Mouse (Mus musculus) ES-E14 (cell line): ENCODE results near the gene Lrrc29.

Experiments
- HCFC1 ChIP-seq: IDR thresholded peaks from 2 replicates; pipeline ENCODE4 v1.6.1; 2012; ENCODE audit warnings: low read length, inconsistent platforms, borderline replicate concordance; ENCODE audit not compliant: insufficient read depth
- MAFK ChIP-seq: IDR thresholded peaks from 2 replicates; pipeline ENCODE4 v1.6.1; 2014; ENCODE audit warnings: mild to moderate bottlenecking, low read depth, low read length, inconsistent platforms; ENCODE audit not compliant: insufficient read depth
- ZNF384 ChIP-seq: IDR thresholded peaks from 2 replicates; pipeline ENCODE4 v1.6.1; 2012; ENCODE audit warnings: low read depth, low read length, inconsistent platforms

- TF ChIP-seq MAFK (no peak), ZNF384 (no peak), HCFC1 (no peak)
These were observed 45.5 kb downstream of the Lrrc29 start for GRCm38 (mm10) chr8:105280567-105280966.
